Mouse (Mus musculus) C2C12 (cell line): ENCODE data around the gene Pam. TPM values are rescaled to one million over a fixed set of nuclear protein-coding genes. Genes with fewer than 3 reads are reported as not detected.

Experiments
- H3K27me3 ChIP-seq: one replicate; pipeline ENCODE4 v1.6.1; 2011; ENCODE audit not compliant: control insufficient read depth, insufficient read depth, insufficient read length
- H3K36me3 ChIP-seq: one replicate; pipeline ENCODE4 v1.6.1; 2011; ENCODE audit not compliant: control insufficient read depth, insufficient read depth
- H3K4me3 ChIP-seq: one replicate; pipeline ENCODE4 v1.5.1; 2011; ENCODE audit warnings: mild to moderate bottlenecking, control low read depth; ENCODE audit not compliant: poor library complexity, insufficient read depth, severe bottlenecking
- H3K79me2 ChIP-seq: one replicate; pipeline ENCODE4 v1.6.1; 2011; ENCODE audit not compliant: control insufficient read depth, insufficient read depth
- H3K79me3 ChIP-seq: one replicate; pipeline ENCODE4 v1.6.1; 2011; ENCODE audit warnings: low read depth, control low read depth
- H3ac ChIP-seq: one replicate; pipeline ENCODE3; 2011; ENCODE audit warnings: low read depth; ENCODE audit not compliant: control insufficient read depth, insufficient read length
- CEBPB ChIP-seq: IDR thresholded peaks from one replicate; pipeline ENCODE4 v1.6.1; 2011; ENCODE audit warnings: low read depth, mild to moderate bottlenecking, control low read depth, moderate library complexity
- CTCF ChIP-seq: IDR thresholded peaks from one replicate; pipeline ENCODE4 v1.5.1; 2011; ENCODE audit not compliant: control insufficient read depth, insufficient read depth, insufficient read length
- FOSL1 ChIP-seq: IDR thresholded peaks from one replicate; pipeline ENCODE4 v1.8.0; 2011; ENCODE audit warnings: mild to moderate bottlenecking, low read length; ENCODE audit not compliant: poor library complexity, insufficient read depth, severe bottlenecking
- MAX ChIP-seq: IDR thresholded peaks from one replicate; pipeline ENCODE4 v1.6.1; 2011; ENCODE audit warnings: mild to moderate bottlenecking, control low read depth
- MYOD1 ChIP-seq: IDR thresholded peaks from one replicate; pipeline ENCODE4 v1.6.1; 2011; ENCODE audit warnings: low read depth; ENCODE audit not compliant: control insufficient read depth, insufficient read length
- MYOG ChIP-seq: IDR thresholded peaks from one replicate; pipeline ENCODE4 v1.6.1; 2011; ENCODE audit not compliant: control insufficient read depth, insufficient read length; ENCODE audit errors: extremely low read depth
- USF1 ChIP-seq: IDR thresholded peaks from one replicate; pipeline ENCODE4 v1.6.1; 2011; ENCODE audit warnings: low read depth, mild to moderate bottlenecking, control low read depth, moderate library complexity
- polyA plus RNA-seq: library from polyadenylated mRNA; unstranded; fragments of >200 nt; fragmentation: generic; extraction: Trizol; gene quantifications from one replicate; pipeline ENCODE4 v1.2.1, GENCODE M21; 2012; ENCODE audit warnings: missing spikeins

Pam gene
- polyA plus RNA-seq, 1 experiment: 27.6 TPM

- no peak for TF ChIP-seq MAX
- no peak for TF ChIP-seq FOSL1
- Histone ChIP-seq H3K79me3 (no peaks in the 10 kb centered on the region), H3ac (no peak overlapping the region), H3K36me3 (no peaks in the 10 kb centered on the region), H3K27me3 (no peaks in the 10 kb centered on the region), H3K4me3 (no peak overlapping the region), H3K79me2 (no peaks in the 10 kb centered on the region)
Measured at GRCm38 (mm10) chr1:97784928-97785327, 310.5 kb downstream of the Pam start.

GRCm38 (mm10) chr1:97781674-97782073, 313.8 kb downstream of the Pam start:
- Histone ChIP-seq H3K4me3 (no peak overlapping the region), H3K27me3 (no peaks in the 10 kb centered on the region), H3K79me2 (no peaks in the 10 kb centered on the region), H3K36me3 (no peaks in the 10 kb centered on the region), H3K79me3 (no peaks in the 10 kb centered on the region), H3ac (no peak overlapping the region)
- TF ChIP-seq FOSL1: no peak
- TF ChIP-seq CTCF: no peak
- TF ChIP-seq CEBPB: no peak
- no peak for TF ChIP-seq USF1
- no peak for TF ChIP-seq MYOD1
- no peak for TF ChIP-seq MAX
- no peak for TF ChIP-seq MYOG

- Histone ChIP-seq H3ac (no peak overlapping the region), H3K79me2 (peaks cover 39% of the 10 kb centered on the region), H3K79me3 (peaks cover 14% of the 10 kb centered on the region), H3K4me3 (no peak overlapping the region), H3K27me3 (no peaks in the 10 kb centered on the region), H3K36me3 (no peaks in the 10 kb centered on the region)
- TF ChIP-seq CEBPB: no peak
- TF ChIP-seq USF1: no peak
- no peak for TF ChIP-seq MYOD1
- no peak for TF ChIP-seq FOSL1
- no peak for TF ChIP-seq MAX
- TF ChIP-seq MYOG: no peak
- no peak for TF ChIP-seq CTCF
Measured at GRCm38 (mm10) chr1:97773973-97774372, 321.5 kb downstream of the Pam start.

- TF ChIP-seq CEBPB (no peak), USF1 (no peak), MYOG (no peak), CTCF (no peak), FOSL1 (no peak), MYOD1 (no peak), MAX (no peak)
- peaks cover 46% of the 10 kb centered on the region for H3K79me2 ChIP-seq
- H3K27me3 ChIP-seq: no peaks in the 10 kb centered on the region
- H3ac ChIP-seq: no peak overlapping the region
- no peak overlapping the region for H3K4me3 ChIP-seq
- H3K36me3 ChIP-seq: no peaks in the 10 kb centered on the region
- peaks cover 19% of the 10 kb centered on the region for H3K79me3 ChIP-seq
Measured at GRCm38 (mm10) chr1:97773362-97773761, 322.1 kb downstream of the Pam start.

- no peaks in the 10 kb centered on the region for H3K36me3 ChIP-seq
- H3K27me3 ChIP-seq: no peaks in the 10 kb centered on the region
- TF ChIP-seq USF1: no peak
- TF ChIP-seq MYOD1: no peak
- TF ChIP-seq MAX: no peak
- TF ChIP-seq CTCF: no peak
- TF ChIP-seq CEBPB: no peak
- no peak for TF ChIP-seq FOSL1
- TF ChIP-seq MYOG: no peak
- no peak overlapping the region for H3K4me3 ChIP-seq
- peaks cover 32% of the 10 kb centered on the region for H3K79me3 ChIP-seq
- peaks cover 62% of the 10 kb centered on the region for H3K79me2 ChIP-seq
- no peak overlapping the region for H3ac ChIP-seq
Measured at GRCm38 (mm10) chr1:97771727-97772126, 323.7 kb downstream of the Pam start.

- Histone ChIP-seq H3K36me3 (no peaks in the 10 kb centered on the region), H3ac (no peak overlapping the region), H3K79me2 (peaks cover 68% of the 10 kb centered on the region), H3K79me3 (peaks cover 36% of the 10 kb centered on the region), H3K27me3 (no peaks in the 10 kb centered on the region), H3K4me3 (peak overlapping the region; percentile 93)
- TF ChIP-seq CTCF (no peak), MYOG (no peak), FOSL1 (no peak), CEBPB (no peak), MYOD1 (no peak), MAX (no peak), USF1 (no peak)
Measured at GRCm38 (mm10) chr1:97771118-97771517, 324.3 kb downstream of the Pam start.
